Mouse (Mus musculus): ENCODE data around the gene Dnaaf3. TPM values are rescaled to one million over a fixed set of nuclear protein-coding genes. Genes with fewer than 3 reads are reported as not detected.
"Not testable (repeated sequence)": the region's sequence is repeated elsewhere in the genome, so short reads cannot be mapped to it uniquely, and the experiment has no call there.

Dnaaf3 gene
- polyA plus RNA-seq, 1 experiment from 2014 or later, result 2.3 TPM

DNA sequence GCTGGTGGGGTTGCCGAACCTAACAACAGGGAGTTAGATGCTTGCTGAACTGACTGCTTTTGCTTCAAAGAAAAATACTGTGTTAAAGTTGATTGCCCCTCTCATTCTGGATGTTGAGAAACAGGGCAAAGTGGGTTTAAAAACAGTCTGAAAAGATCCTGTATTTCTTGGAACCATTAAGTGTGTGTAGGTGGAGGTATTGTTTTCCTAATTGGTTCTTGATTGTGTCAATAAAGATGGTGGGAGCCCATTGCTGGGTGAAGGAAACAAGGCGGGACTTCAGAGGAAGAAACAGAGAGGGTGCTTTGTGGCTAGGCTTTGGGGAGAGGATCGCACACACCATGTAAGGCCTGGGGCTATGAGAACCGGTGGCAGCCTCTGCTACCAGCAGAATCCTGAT lies 4.9 kb upstream of the Dnaaf3 start:
- 56% methylated on average over 4 of the region's 4 CpGs for WGBS
- Histone ChIP-seq H3K9me3 (no peaks in the 10 kb centered on the region), H3K4me2 (no peak overlapping the region), H3K27me3 (replicated peaks) (no peaks in the 10 kb centered on the region), H3K4me3 (no peak overlapping the region), H3K4me1 (peaks cover 3% of the 10 kb centered on the region; the same call in 1 of the 2 replicates), H3K27ac (no peak overlapping the region), H3K36me3 (replicated peaks) (peaks cover 27% of the 10 kb centered on the region), H3K9ac (no peak overlapping the region)
- no peak for ATAC-seq (replicated peaks)

DNA sequence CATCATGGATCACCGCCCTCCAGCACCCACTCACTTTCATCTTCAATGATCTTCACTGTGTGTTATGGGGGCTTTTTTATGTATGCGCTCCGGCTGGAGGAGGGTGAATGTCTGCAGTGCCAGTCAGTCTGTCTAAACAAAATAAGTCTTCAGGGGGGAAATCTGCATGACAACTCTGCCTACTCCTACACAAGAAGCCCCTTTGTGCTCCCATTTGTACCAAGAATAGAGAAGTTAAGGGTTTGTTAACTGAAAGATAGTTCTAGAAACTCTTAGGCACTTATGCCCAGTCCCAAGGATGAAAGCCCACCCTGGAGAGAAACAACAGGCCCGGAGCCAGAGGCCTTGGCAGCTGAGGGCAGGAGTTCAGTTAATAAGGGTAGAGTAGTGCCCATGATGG lies 4.1 kb upstream of the Dnaaf3 start:
- 84% methylated on average over 4 of the region's 4 CpGs for WGBS

DNA sequence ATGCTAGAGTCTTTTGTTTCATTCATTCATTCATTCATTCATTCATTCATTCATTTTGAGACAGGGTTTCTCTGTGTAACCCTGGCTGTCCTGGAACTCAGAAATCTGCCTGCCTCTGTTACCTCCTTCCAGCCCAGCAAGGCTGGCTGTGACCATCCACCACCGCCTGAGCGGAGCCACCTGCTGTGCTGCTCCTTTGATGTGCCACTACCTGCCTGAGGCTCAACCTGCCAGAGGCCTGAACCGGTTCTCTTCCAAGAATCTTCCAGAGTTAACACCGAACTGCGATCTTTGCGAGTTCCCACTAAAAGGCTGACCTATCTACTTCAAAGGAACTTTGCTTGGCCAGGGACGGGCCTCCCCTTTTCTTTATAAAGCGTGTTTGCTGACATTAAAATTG lies 2.1 kb downstream of the Dnaaf3 start:
- H3K4me3 ChIP-seq; H3K4me2 ChIP-seq; H3K27me3 ChIP-seq (replicated peaks); H3K36me3 ChIP-seq (replicated peaks); ATAC-seq (replicated peaks); H3K9me3 ChIP-seq; H3K9ac ChIP-seq; H3K27ac ChIP-seq: not testable (repeated sequence)
- peaks cover 23% of the 10 kb centered on the region for H3K4me1 ChIP-seq
- 58% methylated on average over 8 of the region's 8 CpGs for WGBS

More for the DNA sequence above, 4.1 kb upstream of the Dnaaf3 start:
- peaks cover 27% of the 10 kb centered on the region for H3K36me3 ChIP-seq (replicated peaks)
- H3K4me1 ChIP-seq, result peaks cover 8% of the 10 kb centered on the region; the same call in 1 of the 2 replicates
- H3K9ac ChIP-seq, result no peak overlapping the region
- H3K4me3 ChIP-seq, result no peak overlapping the region
- H3K27ac ChIP-seq, result no peak overlapping the region
- no peaks in the 10 kb centered on the region for H3K9me3 ChIP-seq
- H3K4me2 ChIP-seq, result no peak overlapping the region
- no peak for ATAC-seq (replicated peaks)
- H3K27me3 ChIP-seq (replicated peaks), result 0 out of 2 replicates have a peak, but pooled peaks cover 3% of the 10 kb centered on the region

DNA sequence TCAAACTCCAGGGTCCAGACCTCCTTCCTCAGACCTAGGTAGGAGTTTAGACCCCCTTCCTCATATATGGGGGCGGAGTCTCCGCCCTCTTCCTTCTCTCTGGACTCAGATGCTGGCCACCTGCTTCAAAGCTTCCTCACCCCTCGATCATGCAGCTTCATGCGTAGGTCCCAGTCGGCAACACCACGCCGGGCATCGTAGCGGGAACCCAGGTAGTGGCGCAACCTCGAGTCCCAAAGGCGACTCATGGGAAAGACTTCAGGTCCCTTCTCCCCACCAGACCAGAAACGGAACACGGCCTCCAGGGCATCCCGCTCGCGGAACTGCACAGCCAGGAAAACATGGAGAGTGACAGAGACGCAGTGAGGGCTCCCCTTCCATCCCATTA lies 5.0 kb downstream of the Dnaaf3 start:
- Histone ChIP-seq H3K9me3 (no peaks in the 10 kb centered on the region), H3K4me3 (no peak overlapping the region; the same call in 1 of the 2 replicates), H3K36me3 (replicated peaks) (no peaks in the 10 kb centered on the region), H3K9ac (no peak overlapping the region), H3K4me2 (peak overlapping the region; percentile 60), H3K27ac (no peak overlapping the region), H3K27me3 (replicated peaks) (peaks cover 10% of the 10 kb centered on the region; the same call in 1 of the 2 replicates), H3K4me1 (peaks cover 21% of the 10 kb centered on the region)
- 56% methylated on average over 18 of the region's 18 CpGs for WGBS
- no peak; the same call in 1 of the 2 replicates for ATAC-seq (replicated peaks)

DNA sequence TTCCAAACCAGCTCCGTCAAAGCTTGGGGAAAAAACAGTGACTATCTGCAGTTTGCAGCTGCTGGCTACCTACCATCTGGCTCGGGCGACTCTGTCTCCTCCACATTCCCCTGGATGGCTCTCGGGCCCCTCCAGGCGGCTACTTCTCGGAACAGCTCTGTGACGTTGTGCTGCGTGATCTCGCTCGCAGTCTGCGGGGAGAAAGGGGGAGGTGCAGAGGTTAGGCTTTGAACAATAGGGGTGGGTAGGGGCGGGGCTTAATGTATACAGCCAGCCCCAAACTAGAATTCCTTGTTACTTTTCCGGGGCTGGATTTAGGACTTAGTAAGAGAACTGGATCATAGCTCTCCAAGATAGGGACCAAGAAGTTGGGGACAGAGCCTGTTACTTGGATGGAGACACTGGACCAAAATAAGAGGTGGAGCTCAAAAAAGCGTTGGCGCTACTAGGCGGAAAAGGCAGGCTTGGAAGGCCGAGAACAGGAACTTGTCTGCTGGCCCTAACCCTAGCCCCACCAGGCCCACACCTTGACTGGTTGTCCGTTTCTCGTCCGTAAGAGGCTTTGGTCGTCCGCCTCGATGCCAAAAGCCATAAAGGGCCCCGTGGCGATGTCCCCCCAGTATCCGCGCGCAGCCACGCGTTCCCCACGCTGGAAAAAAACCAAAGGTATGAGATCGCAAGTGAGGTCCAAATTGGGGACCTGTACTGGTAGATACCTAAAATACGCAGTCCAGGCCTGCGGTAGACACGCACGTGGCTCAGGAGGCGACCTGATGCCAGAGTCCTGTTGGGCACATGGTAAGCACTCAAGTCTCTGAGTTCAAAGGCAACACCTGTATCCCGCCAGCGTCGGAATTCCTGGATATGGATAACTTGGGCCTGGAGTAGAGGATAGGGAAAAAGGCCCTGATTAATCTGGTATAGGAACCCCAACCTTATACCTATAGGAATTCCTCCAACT lies 5.6 kb downstream of the Dnaaf3 start:
- H3K36me3 ChIP-seq (replicated peaks), result no peaks in the 10 kb centered on the region
- H3K27ac ChIP-seq, result peak overlapping the region; percentile 59; the same call in 1 of the 2 replicates
- no peaks in the 10 kb centered on the region for H3K9me3 ChIP-seq
- ATAC-seq (replicated peaks), result peak; percentile 94
- peaks cover 11% of the 10 kb centered on the region for H3K27me3 ChIP-seq (replicated peaks)
- WGBS, result 22% methylated on average over 40 of the region's 40 CpGs
- H3K9ac ChIP-seq, result 0 out of 2 replicates have a peak overlapping the region, but pooled peaks have one; percentile 20
- peaks cover 15% of the 10 kb centered on the region; the same call in 1 of the 2 replicates for H3K4me1 ChIP-seq
- peak overlapping the region; percentile 34 for H3K4me3 ChIP-seq
- peak overlapping the region; percentile 60 for H3K4me2 ChIP-seq

DNA sequence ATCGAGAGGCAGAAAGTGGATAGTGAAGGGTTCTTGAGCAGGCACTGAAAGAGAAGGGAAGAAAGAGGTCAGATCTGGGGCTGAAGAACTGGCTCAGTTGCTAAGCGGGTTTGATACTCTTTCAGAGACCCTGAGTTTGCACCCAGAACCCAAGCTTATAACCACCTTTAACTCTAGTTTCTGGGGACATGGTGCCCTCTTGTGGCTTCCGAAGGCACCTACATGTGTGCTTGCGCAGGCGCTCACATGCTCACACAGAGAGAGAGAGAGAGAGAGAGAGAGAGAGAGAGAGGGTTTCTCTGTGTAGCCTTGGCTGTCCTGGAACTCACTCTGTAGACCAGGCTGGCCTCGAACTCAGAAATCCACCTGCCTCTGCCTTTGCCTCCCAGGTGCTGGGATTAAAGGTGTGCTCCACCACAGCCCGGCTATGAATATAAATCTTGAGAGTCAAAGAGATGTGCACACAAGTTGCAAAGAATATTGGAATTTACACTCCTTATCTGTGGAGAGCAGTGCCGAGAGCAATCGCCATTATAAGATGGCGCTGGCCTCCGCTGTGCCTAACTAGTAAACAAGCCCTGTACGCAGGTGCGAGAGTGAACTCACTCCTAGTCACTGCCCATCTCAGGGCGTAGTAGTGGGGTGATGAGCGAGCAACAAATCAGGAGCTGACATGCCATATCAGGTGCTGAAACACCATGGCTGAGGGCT lies 7.9 kb downstream of the Dnaaf3 start, which contains the start of gene Tnni3:
TSS of gene Tnni3 (minus strand) at position 18 of the 711 bp plus-strand sequence.
- ATAC-seq (replicated peaks), result not testable (repeated sequence)

DNA sequence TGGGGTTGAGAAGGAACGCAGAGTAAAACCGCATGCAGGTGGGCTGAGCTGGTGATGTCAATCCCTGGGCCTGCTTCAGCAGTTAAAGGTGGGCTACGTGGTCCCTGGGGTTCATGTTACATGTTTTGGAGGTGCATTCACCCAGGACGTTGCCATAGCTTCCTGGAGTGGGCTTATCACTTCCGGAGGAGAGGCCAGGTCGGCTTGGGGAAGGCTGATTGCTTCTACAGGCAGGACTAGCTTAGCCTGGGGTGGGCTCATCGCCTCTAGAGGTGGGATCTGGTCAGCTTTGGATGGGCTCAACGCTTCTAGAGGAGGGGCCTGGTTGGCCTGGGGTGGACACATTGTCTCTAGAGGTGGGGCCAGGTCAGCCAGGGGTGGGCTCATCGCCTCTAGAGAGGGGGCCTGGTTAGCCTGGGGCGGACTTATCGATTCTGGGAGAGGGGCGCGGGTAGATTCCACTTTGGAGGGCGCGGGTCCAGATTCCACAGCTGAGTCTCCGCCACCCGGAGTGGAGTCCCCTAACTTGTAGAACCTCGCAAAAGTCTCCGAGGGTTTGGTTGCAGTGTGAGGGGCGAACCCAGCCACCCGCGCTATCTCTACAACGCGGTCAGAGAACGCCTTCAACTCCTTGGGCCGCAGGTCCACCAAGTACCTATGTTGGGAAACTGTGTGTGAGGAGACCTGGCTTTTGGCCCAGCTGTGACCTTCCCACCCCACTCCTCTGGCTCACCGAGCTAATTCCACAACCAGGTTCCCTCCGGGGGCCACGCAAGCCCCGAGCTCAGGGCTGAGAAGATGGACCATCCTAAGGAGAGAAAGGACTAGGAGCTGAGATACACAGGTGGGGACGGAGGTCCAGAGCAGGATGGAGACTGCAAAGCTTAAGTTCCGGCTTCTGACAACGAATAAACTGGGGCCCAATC lies 8.8 kb downstream of the Dnaaf3 start:
- H3K9me3 ChIP-seq, result no peaks in the 10 kb centered on the region
- no peak for ATAC-seq (replicated peaks)
- no peak overlapping the region for H3K4me3 ChIP-seq
- H3K27ac ChIP-seq, result no peak overlapping the region
- WGBS, result 93% methylated on average over 33 of the region's 33 CpGs
- H3K9ac ChIP-seq, result no peak overlapping the region
- H3K27me3 ChIP-seq (replicated peaks), result peaks cover 17% of the 10 kb centered on the region
- no peaks in the 10 kb centered on the region for H3K36me3 ChIP-seq (replicated peaks)
- no peak overlapping the region for H3K4me2 ChIP-seq
- H3K4me1 ChIP-seq, result peaks cover 18% of the 10 kb centered on the region

More for the DNA sequence above, 7.9 kb downstream of the Dnaaf3 start, which contains the start of gene Tnni3:
- H3K36me3 ChIP-seq (replicated peaks); H3K27ac ChIP-seq; H3K4me2 ChIP-seq; H3K4me3 ChIP-seq; H3K9me3 ChIP-seq; H3K9ac ChIP-seq: not testable (repeated sequence)
- 69% methylated on average over 15 of the region's 15 CpGs for WGBS
- Histone ChIP-seq H3K4me1 (peaks cover 18% of the 10 kb centered on the region), H3K27me3 (replicated peaks) (peaks cover 17% of the 10 kb centered on the region)

DNA sequence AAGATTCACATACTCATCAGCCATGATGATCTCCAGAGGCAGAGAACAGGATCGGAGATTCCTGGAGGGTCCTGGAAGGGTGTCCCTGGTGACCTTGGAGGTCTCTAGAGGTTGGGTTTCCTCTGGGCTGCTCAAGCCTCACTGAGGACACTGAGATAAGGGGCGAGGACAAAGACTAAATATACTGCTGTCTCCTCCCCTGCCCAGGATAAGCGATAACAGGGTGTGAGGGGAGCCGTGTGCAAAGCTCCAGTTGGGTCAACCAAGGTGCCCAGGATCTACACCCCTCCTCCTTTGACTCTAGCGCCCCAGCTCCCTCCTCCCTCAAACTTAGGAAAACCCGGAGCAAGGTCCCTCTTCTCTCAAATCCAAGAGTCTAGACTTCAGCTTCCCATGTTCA lies 10.0 kb downstream of the Dnaaf3 start:
- Histone ChIP-seq H3K36me3 (replicated peaks) (no peaks in the 10 kb centered on the region), H3K9ac (no peak overlapping the region), H3K9me3 (no peaks in the 10 kb centered on the region), H3K4me1 (peaks cover 16% of the 10 kb centered on the region), H3K27ac (no peak overlapping the region), H3K4me2 (no peak overlapping the region), H3K27me3 (replicated peaks) (peaks cover 15% of the 10 kb centered on the region), H3K4me3 (no peak overlapping the region)
- WGBS, result 87% methylated on average over 6 of the region's 6 CpGs
- ATAC-seq (replicated peaks), result no peak

DNA sequence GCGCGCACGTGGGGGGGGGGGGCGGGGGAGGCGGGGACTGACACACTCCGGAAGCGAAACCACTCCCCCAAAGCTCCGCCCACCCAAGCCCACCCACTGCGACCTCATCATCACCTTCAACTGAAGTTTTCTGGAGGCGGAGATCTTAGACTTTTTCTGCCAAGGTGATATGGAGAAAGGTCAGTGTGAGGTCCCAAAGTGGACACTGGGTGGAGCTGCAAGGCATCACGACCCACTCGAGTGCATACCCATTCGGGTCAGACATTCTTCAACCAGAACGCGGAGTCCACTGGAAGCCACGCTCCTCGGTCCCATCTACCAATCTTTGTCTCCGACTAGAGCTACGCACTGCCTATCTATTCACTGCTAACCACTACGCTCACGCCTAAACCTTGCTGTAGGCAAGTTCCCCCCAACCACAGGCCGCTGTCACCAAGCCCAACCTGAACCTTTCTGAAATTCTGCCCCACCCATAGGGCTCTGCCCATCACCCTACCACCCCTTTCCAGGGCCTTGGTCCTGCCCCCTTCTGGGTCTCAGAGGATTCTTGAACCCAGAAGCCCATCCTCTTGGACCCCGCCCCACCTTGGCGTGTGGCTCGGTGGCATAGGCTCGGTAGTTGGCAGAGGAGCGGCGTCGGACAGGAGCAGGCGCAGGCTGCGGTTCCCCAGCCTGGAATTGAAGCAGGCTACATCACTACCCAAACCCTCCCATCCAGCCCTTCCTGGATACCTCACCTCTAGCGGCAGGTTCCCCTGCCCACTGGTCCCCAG lies 10.8 kb downstream of the Dnaaf3 start:
- Histone ChIP-seq H3K4me1 (peaks cover 8% of the 10 kb centered on the region), H3K9me3 (no peaks in the 10 kb centered on the region), H3K27me3 (replicated peaks) (peaks cover 11% of the 10 kb centered on the region; the same call in 1 of the 2 replicates), H3K9ac (no peak overlapping the region), H3K4me3 (peak overlapping the region; percentile 19), H3K36me3 (replicated peaks) (no peaks in the 10 kb centered on the region), H3K27ac (no peak overlapping the region), H3K4me2 (peak overlapping the region; percentile 42)
- ATAC-seq (replicated peaks), result no peak
- WGBS, result 35% methylated on average over 31 of the region's 32 CpGs

DNA sequence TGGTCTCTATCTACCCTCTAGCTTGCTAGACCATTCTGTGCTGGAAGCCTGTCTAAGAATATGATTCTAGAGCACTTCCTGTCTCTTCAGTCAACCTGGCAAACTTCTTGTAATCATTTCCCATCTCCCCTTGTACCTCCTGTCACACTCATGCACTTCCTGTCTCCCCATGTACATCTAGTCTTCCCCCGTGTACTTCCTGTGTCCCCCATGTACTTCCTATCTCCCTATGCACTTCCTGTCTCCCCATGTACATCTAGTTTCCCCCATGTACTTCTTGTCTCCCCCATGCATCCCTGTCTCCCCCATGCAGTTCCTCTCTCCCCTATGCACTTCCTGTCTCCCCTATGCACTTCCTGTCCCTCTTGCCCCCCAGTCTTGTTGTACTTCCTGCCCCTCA lies 13.8 kb downstream of the Dnaaf3 start:
- peaks cover 11% of the 10 kb centered on the region; the same call in 1 of the 2 replicates for H3K27me3 ChIP-seq (replicated peaks)
- ATAC-seq (replicated peaks), result no peak
- WGBS, result 81% methylated on average over 1 of the region's 1 CpGs

More for the DNA sequence above, 13.8 kb downstream of the Dnaaf3 start:
- H3K27ac ChIP-seq, result no peak overlapping the region
- no peaks in the 10 kb centered on the region for H3K36me3 ChIP-seq (replicated peaks)
- peaks cover 6% of the 10 kb centered on the region; the same call in 1 of the 2 replicates for H3K4me1 ChIP-seq
- H3K4me2 ChIP-seq, result no peak overlapping the region
- H3K9ac ChIP-seq, result no peak overlapping the region
- no peaks in the 10 kb centered on the region for H3K9me3 ChIP-seq
- no peak overlapping the region for H3K4me3 ChIP-seq
